In the genomic region with DNA sequence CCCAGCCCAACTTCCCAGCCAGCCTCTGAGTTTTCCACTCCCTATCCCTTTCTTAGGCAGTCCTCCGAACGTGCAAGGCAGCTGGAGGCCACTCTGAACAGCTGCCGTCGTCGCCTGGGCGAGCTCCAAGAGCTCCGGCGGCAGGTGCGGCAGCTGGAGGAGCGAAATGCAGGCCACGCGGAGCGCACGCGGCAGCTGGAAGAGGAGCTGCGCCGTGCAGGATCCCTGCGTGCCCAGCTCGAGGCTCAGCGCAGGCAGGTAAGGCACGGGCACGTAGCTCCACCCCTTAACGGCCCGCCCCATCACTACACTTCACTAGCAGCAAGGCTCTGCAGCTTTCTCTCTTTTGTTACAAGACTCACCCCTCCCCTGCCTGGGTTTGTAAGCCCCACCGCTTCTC, we compare ENCODE assay signal across 12 mouse cellular contexts. TPM values are rescaled to one million over a fixed set of nuclear protein-coding genes. Genes with fewer than 3 reads are reported as not detected.
DNase-seq lines count a peak whose midpoint lies in the region; ATAC-seq lines count a peak whose summit lies in the region.
"Had no signal": no experiment of that assay in that cellular context is flagged by ENCODE, and none has a peak within 500 bp of the region (broad histone marks: within the 10 kb centered on the region; RNA-seq: fewer than 3 reads in every experiment).

No protein-coding gene starts in this region.

- H3K36me3 ChIP-seq in heart, embryonic 11.5 days (ENCODE audit: control insufficient read depth, insufficient read depth, low read length): no peaks in the 10 kb centered on the region; the same call in 1 of the 2 replicates
- H3K36me3 ChIP-seq in forebrain, embryonic 13.5 days (ENCODE audit: poor library complexity, severe bottlenecking): no peaks in the 10 kb centered on the region
- no peaks in the 10 kb centered on the region for H3K36me3 ChIP-seq in midbrain, embryonic 11.5 days (ENCODE audit: control insufficient read depth, insufficient read depth, low read length)

- WGBS in heart, embryonic 11.5 days (ENCODE audit: insufficient replicate concordance): 29% methylated on average over 25 of the region's 25 CpGs
- WGBS in forebrain, embryonic 13.5 days: 20% methylated on average over 25 of the region's 25 CpGs
- 25% methylated on average over 25 of the region's 25 CpGs for WGBS in midbrain, embryonic 11.5 days

- H3K4me3 ChIP-seq in heart, embryonic 11.5 days (ENCODE audit: low read depth, low read length): no peak overlapping the region
- no peak overlapping the region for H3K4me3 ChIP-seq in forebrain, embryonic 13.5 days
- H3K4me3 ChIP-seq in midbrain, embryonic 11.5 days (ENCODE audit: low read depth, low read length): no peak overlapping the region
- H3K4me3 ChIP-seq: layer of hippocampus, adult 2 months had no signal

- H3K27me3 ChIP-seq in heart, embryonic 11.5 days (ENCODE audit: control insufficient read depth, insufficient read depth, low read length): peaks cover 36% of the 10 kb centered on the region
- peaks cover 17% of the 10 kb centered on the region; the same call in 1 of the 2 replicates for H3K27me3 ChIP-seq in forebrain, embryonic 13.5 days
- 0 out of 2 replicates have a peak, but pooled peaks cover 4% of the 10 kb centered on the region for H3K27me3 ChIP-seq in midbrain, embryonic 11.5 days (ENCODE audit: control insufficient read depth, insufficient read depth, low read length)

- H3K4me2 ChIP-seq in heart, embryonic 11.5 days: 0 out of 2 replicates have a peak overlapping the region, but pooled peaks have one; percentile 20
- peak overlapping the region; percentile 32 for H3K4me2 ChIP-seq in forebrain, embryonic 13.5 days
- no peak overlapping the region for H3K4me2 ChIP-seq in midbrain, embryonic 11.5 days

- H3K9ac ChIP-seq in heart, embryonic 11.5 days (ENCODE audit: low read depth, low read length): 0 out of 2 replicates have a peak overlapping the region, but pooled peaks have one; percentile 4
- peak overlapping the region; percentile 30; the same call in 1 of the 2 replicates for H3K9ac ChIP-seq in forebrain, embryonic 13.5 days
- H3K9ac ChIP-seq in midbrain, embryonic 11.5 days (ENCODE audit: low read length): 0 out of 2 replicates have a peak overlapping the region, but pooled peaks have one; percentile 1

- no peaks in the 10 kb centered on the region for H3K9me3 ChIP-seq in heart, embryonic 11.5 days (replicated peaks; ENCODE audit: control insufficient read depth, low read length)
- no peaks in the 10 kb centered on the region for H3K9me3 ChIP-seq in forebrain, embryonic 13.5 days (replicated peaks)
- H3K9me3 ChIP-seq in midbrain, embryonic 11.5 days (ENCODE audit: control insufficient read depth, low read length): no peaks in the 10 kb centered on the region

- no peak for ATAC-seq in heart, embryonic 11.5 days (replicated peaks; ENCODE audit: insufficient number of reproducible peaks, low FRiP score, low TSS enrichment)
- peak; percentile 25; the same call in 1 of the 2 replicates for ATAC-seq in forebrain, embryonic 13.5 days
- no peak for ATAC-seq in midbrain, embryonic 11.5 days (ENCODE audit: low FRiP score)
- ATAC-seq: inflammation-experienced regulatory T-cells, adult 6 months had no signal

- H3K27ac ChIP-seq in heart, embryonic 11.5 days (ENCODE audit: low read depth, low read length): no peak overlapping the region
- no peak overlapping the region for H3K27ac ChIP-seq in forebrain, embryonic 13.5 days
- no peak overlapping the region for H3K27ac ChIP-seq in midbrain, embryonic 11.5 days (ENCODE audit: low read depth, low read length)
- H3K27ac ChIP-seq: layer of hippocampus, adult 2 months had no signal

- H3K4me1 ChIP-seq in heart, embryonic 11.5 days (ENCODE audit: control insufficient read depth, insufficient read depth, low read length): peaks cover 12% of the 10 kb centered on the region
- H3K4me1 ChIP-seq in forebrain, embryonic 13.5 days: peaks cover 22% of the 10 kb centered on the region
- H3K4me1 ChIP-seq in midbrain, embryonic 11.5 days (ENCODE audit: control insufficient read depth, insufficient read depth, low read length): peaks cover 11% of the 10 kb centered on the region; the same call in 1 of the 2 replicates

- DNase-seq in heart, postnatal 4 days: no peak
- peak; percentile 71 for DNase-seq in ES-CJ7 (ENCODE audit: low read depth, low spot score)
- DNase-seq in midbrain, embryonic 11.5 days (ENCODE audit: low spot score, missing footprints): no peak
- DNase-seq in ovary, postnatal 36 days (ENCODE audit: low spot score): no peak
- no peak for DNase-seq in spleen, postnatal 36 days (ENCODE audit: low spot score in 2 of 2)
- no peak for DNase-seq in adrenal gland, adult 8-10 months

RNA-seq across cellular contexts. Expression of a gene that starts 5.3 kb away (rescaled TPM):
- 6.7 and 7.1 TPM in 2 replicates for polyA plus RNA-seq in heart, embryonic 11.5 days (2014; fragmentation: Nextera tagmentation; extraction: Ambion mirVana)
- 1 to 10 TPM; 2.2 to 2.6 TPM for total RNA-seq in heart, postnatal 4 days (2021)
- polyA plus RNA-seq in forebrain, embryonic 13.5 days (2015; fragmentation: Nextera tagmentation; extraction: Ambion mirVana): 16.8 and 21.5 TPM in 2 replicates
- 11.4 and 11.8 TPM in 2 replicates for polyA plus RNA-seq in midbrain, embryonic 11.5 days (2014; fragmentation: Nextera tagmentation; extraction: Ambion mirVana)
- 10 to 100 TPM in 2 of 4 experiments, 1 to 10 TPM in 2; 6.2 to 12.7 (median 10.5) TPM for total RNA-seq in adrenal gland, adult 8-10 months (2022)

RNA-seq across cellular contexts. Expression of a gene that starts 17.2 kb away (rescaled TPM):
- polyA plus RNA-seq in heart, embryonic 11.5 days (2014; fragmentation: Nextera tagmentation; extraction: Ambion mirVana): 7.6 and 9.3 TPM in 2 replicates
- 10 to 100 TPM; 12.3 to 12.4 TPM for total RNA-seq in heart, postnatal 4 days (2021)
- 3.4 and 4.2 TPM in 2 replicates for polyA plus RNA-seq in forebrain, embryonic 13.5 days (2015; fragmentation: Nextera tagmentation; extraction: Ambion mirVana)
- polyA plus RNA-seq in midbrain, embryonic 11.5 days (2014; fragmentation: Nextera tagmentation; extraction: Ambion mirVana): 3.4 and 4.5 TPM in 2 replicates
- total RNA-seq in adrenal gland, adult 8-10 months (2022): 100 to 1,000 TPM in 1 of 4 experiments, 10 to 100 TPM in 3; 39.9 to 211 (median 52.4) TPM

RNA-seq across cellular contexts. Expression of a gene that starts 18.7 kb away (rescaled TPM):
- not detected in 2 replicates for polyA plus RNA-seq in heart, embryonic 11.5 days (2014; fragmentation: Nextera tagmentation; extraction: Ambion mirVana)
- total RNA-seq in heart, postnatal 4 days (2021): not detected
- not detected in 2 replicates for polyA plus RNA-seq in forebrain, embryonic 13.5 days (2015; fragmentation: Nextera tagmentation; extraction: Ambion mirVana)
- polyA plus RNA-seq in midbrain, embryonic 11.5 days (2014; fragmentation: Nextera tagmentation; extraction: Ambion mirVana): not detected in 2 replicates
- total RNA-seq in adrenal gland, adult 8-10 months (2022): not detected
- total RNA-seq: common myeloid progenitor, adult 5-6 weeks; layer of hippocampus, adult 2 months; liver, adult 2 months had no signal
- polyA plus RNA-seq: inflammation-experienced regulatory T-cells, adult 6 months had no signal

RNA-seq across cellular contexts. Expression of a gene that starts 26.1 kb away (rescaled TPM):
- polyA plus RNA-seq in heart, embryonic 11.5 days (2014; fragmentation: Nextera tagmentation; extraction: Ambion mirVana): 95.9 and 106 TPM in 2 replicates
- total RNA-seq in heart, postnatal 4 days (2021): 10 to 100 TPM; 61.8 to 69.1 TPM
- polyA plus RNA-seq in forebrain, embryonic 13.5 days (2015; fragmentation: Nextera tagmentation; extraction: Ambion mirVana): 119 and 124 TPM in 2 replicates
- 113 and 121 TPM in 2 replicates for polyA plus RNA-seq in midbrain, embryonic 11.5 days (2014; fragmentation: Nextera tagmentation; extraction: Ambion mirVana)
- 100 to 1,000 TPM in 3 of 4 experiments, 10 to 100 TPM in 1; 89.0 to 142 (median 110) TPM for total RNA-seq in adrenal gland, adult 8-10 months (2022)

RNA-seq across cellular contexts. Expression of a gene that starts 26.3 kb away (rescaled TPM):
- 862 and 992 TPM in 2 replicates for polyA plus RNA-seq in heart, embryonic 11.5 days (2014; fragmentation: Nextera tagmentation; extraction: Ambion mirVana)
- total RNA-seq in heart, postnatal 4 days (2021): 100 to 1,000 TPM; 678 to 716 TPM
- polyA plus RNA-seq in forebrain, embryonic 13.5 days (2015; fragmentation: Nextera tagmentation; extraction: Ambion mirVana): 1,640 and 1,662 TPM in 2 replicates
- 1,298 and 1,349 TPM in 2 replicates for polyA plus RNA-seq in midbrain, embryonic 11.5 days (2014; fragmentation: Nextera tagmentation; extraction: Ambion mirVana)
- total RNA-seq in adrenal gland, adult 8-10 months (2022): 100 to 1,000 TPM; 651 to 758 (median 708) TPM
